ENCODE assay signal across 14 mouse cellular contexts in genomic region chr6:41103689-41104400, GRCm38 (mm10).
DNase-seq lines count a peak whose midpoint lies in the region; ATAC-seq lines count a peak whose summit lies in the region.
"Had no signal": no experiment of that assay in that cellular context is flagged by ENCODE, and none has a peak within 500 bp of the region (broad histone marks: within the 10 kb centered on the region; RNA-seq: fewer than 3 reads in every experiment).

No protein-coding gene starts in this region.

- ATAC-seq in megakaryocyte-erythroid progenitor cell, adult 5-6 weeks (replicated peaks; ENCODE audit: low FRiP score, low TSS enrichment, poor library complexity, severe bottlenecking): peak; percentile 97
- no peak for ATAC-seq in kidney, embryonic 14.5 days (ENCODE audit: low FRiP score, low TSS enrichment)

- H3K9me3 ChIP-seq in kidney, embryonic 14.5 days (ENCODE audit: control insufficient read depth, low read length): no peaks in the 10 kb centered on the region
- H3K9me3 ChIP-seq: embryonic facial prominence, embryonic 10.5 days; forebrain, embryonic 10.5 days; heart, embryonic 15.5 days; limb, embryonic 12.5 days had no signal

- no peak overlapping the region for H3K4me2 ChIP-seq in kidney, embryonic 14.5 days (replicated peaks; ENCODE audit: low read depth, low read length)
- H3K4me2 ChIP-seq: heart, embryonic 15.5 days; limb, embryonic 12.5 days had no signal

- H3K27ac ChIP-seq in kidney, embryonic 14.5 days (ENCODE audit: low read depth, low read length): no peak overlapping the region
- H3K27ac ChIP-seq: embryonic facial prominence, embryonic 10.5 days; forebrain, embryonic 10.5 days; heart, embryonic 15.5 days; limb, embryonic 12.5 days had no signal

- H3K4me1 ChIP-seq in kidney, embryonic 14.5 days (ENCODE audit: control insufficient read depth, insufficient read depth, low read length): no peaks in the 10 kb centered on the region
- H3K4me1 ChIP-seq: embryonic facial prominence, embryonic 10.5 days; forebrain, embryonic 10.5 days; heart, embryonic 15.5 days; limb, embryonic 12.5 days had no signal

- no peak overlapping the region for H3K4me3 ChIP-seq in kidney, embryonic 14.5 days (ENCODE audit: low read length)
- H3K4me3 ChIP-seq: embryonic facial prominence, embryonic 10.5 days; forebrain, embryonic 10.5 days; heart, embryonic 15.5 days; limb, embryonic 12.5 days had no signal

- no peaks in the 10 kb centered on the region for H3K27me3 ChIP-seq in kidney, embryonic 14.5 days (ENCODE audit: control insufficient read depth, insufficient read depth, low read length)
- H3K27me3 ChIP-seq: heart, embryonic 15.5 days; limb, embryonic 12.5 days had no signal

- WGBS in kidney, embryonic 14.5 days: 80% methylated on average over 6 of the region's 6 CpGs

- H3K9ac ChIP-seq in kidney, embryonic 14.5 days (ENCODE audit: low read depth, low read length): no peak overlapping the region
- H3K9ac ChIP-seq: heart, embryonic 15.5 days; limb, embryonic 12.5 days had no signal

- no peaks in the 10 kb centered on the region for H3K36me3 ChIP-seq in kidney, embryonic 14.5 days (ENCODE audit: control insufficient read depth, insufficient read depth, low read length)
- H3K36me3 ChIP-seq: embryonic facial prominence, embryonic 10.5 days; forebrain, embryonic 10.5 days; heart, embryonic 15.5 days; limb, embryonic 12.5 days had no signal

- DNase-seq in right cerebral cortex, postnatal 36 days (ENCODE audit: low spot score in 2 of 2): peak; percentile 32 to 75
- DNase-seq in right cerebral cortex, postnatal 14 days: no peak
- peak; percentile 82 for DNase-seq in brain, adult 2 months (ENCODE audit: low read depth, low spot score)
- DNase-seq in left cerebral cortex, postnatal 14 days (ENCODE audit: low spot score in 2 of 2): peak; percentile 18 to 72
- DNase-seq in gastrocnemius, postnatal 36 days: no peak
- DNase-seq in lung, postnatal 36 days: no peak
- DNase-seq: cerebellum, adult 8-10 months; spleen, adult 18-20 months had no signal

- intact Hi-C loops in left cerebral cortex, postnatal 14 days (cut with DNase I): no loop called here
- intact Hi-C loops in gastrocnemius, postnatal 36 days (cut with DNase I): no loop called here

Comparison
In these comparisons a context has a peak if more than half of its experiments do, and no peak if none do; other contexts are left out.
1. DNase-seq: peak in right cerebral cortex, postnatal 36 days (2 of 2), brain, adult 2 months (single experiment) and left cerebral cortex, postnatal 14 days (2 of 2); none in right cerebral cortex, postnatal 14 days (single experiment), gastrocnemius, postnatal 36 days (0 of 2) and lung, postnatal 36 days (single experiment).